Mouse (Mus musculus) heart, adult 2 months (tissue): ENCODE results near the gene Gm21962.

Experiments
- CTCF ChIP-seq: fragments of 200-600 bp; IDR thresholded peaks from 2 replicates; pipeline ENCODE4 v1.8.1; 2022; ENCODE audit warnings: antibody characterized with exemption, mild to moderate bottlenecking, moderate library complexity
- EP300 ChIP-seq: fragments of 200-500 bp; IDR thresholded peaks from 2 replicates; pipeline ENCODE4 v1.6.1; 2011; ENCODE audit warnings: low read depth, low read length, control low read depth; ENCODE audit not compliant: insufficient read depth
- POLR2A ChIP-seq: fragments of 200-500 bp; IDR thresholded peaks from 2 replicates; pipeline ENCODE4 v1.6.1; 2011; ENCODE audit warnings: mild to moderate bottlenecking, low read depth, low read length, control low read depth; ENCODE audit not compliant: insufficient read depth

DNA sequence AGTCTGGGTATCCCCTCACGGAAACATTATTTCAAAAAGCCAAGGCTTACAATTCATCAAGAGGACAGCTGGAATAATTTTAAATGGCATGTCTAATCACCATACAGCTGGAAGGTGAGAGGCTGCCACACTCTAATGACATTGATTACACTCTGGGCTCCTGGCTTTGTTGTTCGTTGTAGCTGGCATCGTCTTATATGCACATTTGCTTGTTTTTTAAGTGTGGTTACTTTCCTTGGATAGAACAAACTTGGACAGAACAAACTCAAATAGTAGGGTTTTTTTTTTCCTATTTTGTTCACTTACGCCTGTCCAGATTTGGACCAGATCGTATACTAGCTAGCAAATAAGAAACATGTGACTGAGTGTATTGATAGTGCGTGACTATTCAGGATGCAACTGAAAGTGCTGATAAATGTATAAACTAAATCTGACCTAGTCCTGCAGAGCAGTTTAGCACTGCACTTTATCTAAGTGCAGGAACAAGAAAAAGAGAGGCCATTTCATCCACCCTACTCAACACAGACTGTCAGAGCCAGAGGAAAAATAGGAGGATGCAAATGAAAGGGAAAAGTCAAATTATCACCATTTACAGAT is 12.6 kb downstream of the Gm21962 start:
- TF ChIP-seq CTCF: no peak
- no peak for TF ChIP-seq EP300
- no peak for TF ChIP-seq POLR2A
